Mouse (Mus musculus) midbrain, embryonic 14.5 days (tissue): Measurements from ENCODE around the gene Camta1. TPM values are rescaled to one million over a fixed set of nuclear protein-coding genes. Genes with fewer than 3 reads are reported as not detected.

Source experiments
- ATAC-seq: fragments of 200-750 bp; cut with Nextera tagmentation; 2 replicates; pipeline ENCODE4 v1.8.0; 2017; ENCODE audit warnings: moderate number of reproducible peaks, moderate library complexity; ENCODE audit not compliant: low FRiP score, low TSS enrichment
- DNase-seq: peaks from one replicate; pipeline ENCODE4 v3.0.0-alpha.2; 2015
- H3K27ac ChIP-seq: fragments of 300-500 bp; sonication (generic); replicated peaks from 2 replicates; pipeline ENCODE4 v1.5.1; 2014; ENCODE audit warnings: mild to moderate bottlenecking, low read depth, low read length, moderate library complexity
- H3K27me3 ChIP-seq: fragments of 300-500 bp; sonication (generic); 2 replicates; pipeline ENCODE4 v1.6.1; 2014; ENCODE audit warnings: low read length, control low read depth, mixed read lengths; ENCODE audit not compliant: control insufficient read depth, insufficient read depth
- H3K36me3 ChIP-seq: fragments of 300-500 bp; sonication (generic); 2 replicates; pipeline ENCODE4 v1.6.1; 2014; ENCODE audit warnings: low read length, control low read depth; ENCODE audit not compliant: control insufficient read depth, insufficient read depth
- H3K4me1 ChIP-seq: fragments of 300-500 bp; sonication (generic); 2 replicates; pipeline ENCODE4 v1.6.1; 2014; ENCODE audit warnings: mild to moderate bottlenecking, antibody characterized with exemption, low read length, control low read depth; ENCODE audit not compliant: control insufficient read depth, insufficient read depth
- H3K4me2 ChIP-seq: fragments of 300-500 bp; sonication (generic); 2 replicates; pipeline ENCODE4 v1.6.1; 2014; ENCODE audit warnings: mild to moderate bottlenecking, low read length, moderate library complexity
- H3K4me3 ChIP-seq: fragments of 300-500 bp; sonication (generic); replicated peaks from 2 replicates; pipeline ENCODE4 v1.5.1; 2014; ENCODE audit warnings: low read depth, low read length
- H3K9ac ChIP-seq: fragments of 300-500 bp; sonication (generic); replicated peaks from 2 replicates; pipeline ENCODE4 v1.6.1; 2014; ENCODE audit warnings: mild to moderate bottlenecking, low read length, moderate library complexity
- H3K9me3 ChIP-seq: fragments of 300-500 bp; sonication (generic); 2 replicates; pipeline ENCODE4 v1.6.1; 2016; ENCODE audit warnings: low read length, control low read depth, mixed read lengths; ENCODE audit not compliant: control insufficient read depth
- WGBS: fragments of 180-500 bp; shearing (Covaris S2); extraction: QIAGEN DNeasy Blood & Tissue Kit; methylation state at CpG from one replicate; pipeline ENCODE4 v1.1.7; 2014; 5-methylcytosine and 5-hydroxymethylcytosine counted together
- polyA plus RNA-seq: library from polyadenylated mRNA; unstranded; fragments of >200 nt; fragmentation: Nextera tagmentation; extraction: Ambion mirVana; gene quantifications from 2 replicates; pipeline ENCODE4 v1.2.1, GENCODE M21; 2014

Gene Camta1
- polyA plus RNA-seq, 1 experiment from 2014 or later: 157 TPM

GRCm38 (mm10) chr4:151372855-151373566, 488.7 kb downstream of the Camta1 start:
- H3K4me3 ChIP-seq: no peak overlapping the region
- no peaks in the 10 kb centered on the region for H3K27me3 ChIP-seq
- ATAC-seq (no peak), DNase-seq (no peak)
- no peak overlapping the region for H3K9ac ChIP-seq
- H3K36me3 ChIP-seq: no peaks in the 10 kb centered on the region
- no peaks in the 10 kb centered on the region for H3K9me3 ChIP-seq
- no peak overlapping the region for H3K4me2 ChIP-seq
- peaks cover 6% of the 10 kb centered on the region; the same call in 1 of the 2 replicates for H3K4me1 ChIP-seq
- WGBS: 74% methylated on average over 12 of the region's 12 CpGs
- H3K27ac ChIP-seq: no peak overlapping the region

- DNase-seq (no peak), ATAC-seq (no peak)
- Histone ChIP-seq H3K9me3 (no peaks in the 10 kb centered on the region), H3K4me3 (no peak overlapping the region), H3K27ac (peak overlapping the region; percentile 13; the same call in 1 of the 2 replicates), H3K9ac (no peak overlapping the region), H3K27me3 (no peaks in the 10 kb centered on the region), H3K36me3 (no peaks in the 10 kb centered on the region), H3K4me2 (no peak overlapping the region), H3K4me1 (peaks cover 19% of the 10 kb centered on the region)
- WGBS: 50% methylated on average over 14 of the region's 14 CpGs
Measured at GRCm38 (mm10) chr4:151366941-151367545, 494.6 kb downstream of the Camta1 start.

GRCm38 (mm10) chr4:151360976-151361673, 500.6 kb downstream of the Camta1 start:
- Histone ChIP-seq H3K9me3 (no peaks in the 10 kb centered on the region), H3K4me2 (no peak overlapping the region), H3K27me3 (no peaks in the 10 kb centered on the region), H3K36me3 (no peaks in the 10 kb centered on the region), H3K9ac (no peak overlapping the region), H3K4me1 (peaks cover 25% of the 10 kb centered on the region), H3K27ac (peak overlapping the region; percentile 80), H3K4me3 (no peak overlapping the region)
- DNase-seq (peak; percentile 59), ATAC-seq (no peak)
- 55% methylated on average over 20 of the region's 20 CpGs for WGBS

GRCm38 (mm10) chr4:151355505-151355904, 506.2 kb downstream of the Camta1 start:
- 56% methylated on average over 12 of the region's 12 CpGs for WGBS
- Histone ChIP-seq H3K27ac (peak overlapping the region; percentile 50), H3K9ac (no peak overlapping the region), H3K4me3 (no peak overlapping the region), H3K4me2 (no peak overlapping the region), H3K4me1 (peaks cover 10% of the 10 kb centered on the region), H3K27me3 (no peaks in the 10 kb centered on the region), H3K9me3 (no peaks in the 10 kb centered on the region), H3K36me3 (no peaks in the 10 kb centered on the region)
- DNase-seq (no peak), ATAC-seq (no peak)

- 78% methylated on average over 2 of the region's 2 CpGs for WGBS
- Histone ChIP-seq H3K4me3 (no peak overlapping the region), H3K9me3 (no peaks in the 10 kb centered on the region), H3K4me1 (peaks cover 4% of the 10 kb centered on the region; the same call in 1 of the 2 replicates), H3K9ac (no peak overlapping the region), H3K27ac (no peak overlapping the region), H3K27me3 (no peaks in the 10 kb centered on the region), H3K4me2 (no peak overlapping the region), H3K36me3 (no peaks in the 10 kb centered on the region)
- ATAC-seq (no peak), DNase-seq (no peak)
Measured at GRCm38 (mm10) chr4:151352791-151353190, 508.9 kb downstream of the Camta1 start.

GRCm38 (mm10) chr4:151352249-151352648, 509.4 kb downstream of the Camta1 start:
- H3K9me3 ChIP-seq: no peaks in the 10 kb centered on the region
- H3K4me2 ChIP-seq: no peak overlapping the region
- no peak overlapping the region for H3K9ac ChIP-seq
- no peaks in the 10 kb centered on the region for H3K27me3 ChIP-seq
- no peak overlapping the region for H3K27ac ChIP-seq
- 87% methylated on average over 4 of the region's 4 CpGs for WGBS
- no peaks in the 10 kb centered on the region for H3K36me3 ChIP-seq
- peaks cover 4% of the 10 kb centered on the region; the same call in 1 of the 2 replicates for H3K4me1 ChIP-seq
- no peak for ATAC-seq
- no peak overlapping the region for H3K4me3 ChIP-seq
- DNase-seq: no peak

- WGBS: 70% methylated on average over 12 of the region's 12 CpGs
- no peaks in the 10 kb centered on the region for H3K36me3 ChIP-seq
- H3K4me2 ChIP-seq: no peak overlapping the region
- H3K9ac ChIP-seq: no peak overlapping the region
- DNase-seq (peak; percentile 65), ATAC-seq (no peak)
- H3K4me3 ChIP-seq: no peak overlapping the region
- no peaks in the 10 kb centered on the region for H3K9me3 ChIP-seq
- no peak overlapping the region for H3K27ac ChIP-seq
- no peaks in the 10 kb centered on the region for H3K27me3 ChIP-seq
- peaks cover 4% of the 10 kb centered on the region; the same call in 1 of the 2 replicates for H3K4me1 ChIP-seq
Measured at GRCm38 (mm10) chr4:151351757-151352156, 509.9 kb downstream of the Camta1 start.

- Histone ChIP-seq H3K27ac (no peak overlapping the region), H3K9ac (no peak overlapping the region), H3K4me2 (no peak overlapping the region), H3K9me3 (no peaks in the 10 kb centered on the region), H3K4me1 (peaks cover 6% of the 10 kb centered on the region; the same call in 1 of the 2 replicates), H3K4me3 (no peak overlapping the region), H3K36me3 (no peaks in the 10 kb centered on the region), H3K27me3 (no peaks in the 10 kb centered on the region)
- no peak for ATAC-seq
- no peak for DNase-seq
- 95% methylated on average over 6 of the region's 6 CpGs for WGBS
Measured at GRCm38 (mm10) chr4:151347620-151348019, 514.1 kb downstream of the Camta1 start.
